Mouse (Mus musculus) heart, embryonic 13.5 days (tissue): ENCODE results near the gene Slbp. TPM values are rescaled to one million over a fixed set of nuclear protein-coding genes. Genes with fewer than 3 reads are reported as not detected.

Experiments
- ATAC-seq: fragments of 200-750 bp; cut with Nextera tagmentation; 2 replicates; pipeline ENCODE4 v1.8.0; 2017; ENCODE audit warnings: moderate TSS enrichment; ENCODE audit not compliant: insufficient number of reproducible peaks, low FRiP score, low TSS enrichment; ENCODE audit errors: extremely low read depth
- H3K27ac ChIP-seq: fragments of 300-500 bp; sonication (generic); replicated peaks from 2 replicates; pipeline ENCODE4 v1.5.1; 2015; ENCODE audit warnings: moderate library complexity, mild to moderate bottlenecking, inconsistent platforms
- H3K27me3 ChIP-seq: fragments of 300-500 bp; sonication (generic); replicated peaks from 2 replicates; pipeline ENCODE4 v1.6.1; 2015; ENCODE audit warnings: mild to moderate bottlenecking, inconsistent platforms
- H3K36me3 ChIP-seq: fragments of 300-500 bp; sonication (generic); 2 replicates; pipeline ENCODE4 v1.6.1; 2015; ENCODE audit warnings: mild to moderate bottlenecking, inconsistent platforms
- H3K4me1 ChIP-seq: fragments of 300-500 bp; sonication (generic); 2 replicates; pipeline ENCODE4 v1.6.1; 2015; ENCODE audit warnings: inconsistent platforms
- H3K4me2 ChIP-seq: fragments of 300-500 bp; sonication (generic); 2 replicates; pipeline ENCODE4 v1.6.1; 2015; ENCODE audit warnings: inconsistent platforms, mild to moderate bottlenecking, moderate library complexity
- H3K4me3 ChIP-seq: fragments of 300-500 bp; sonication (generic); 2 replicates; pipeline ENCODE4 v1.5.1; 2015; ENCODE audit warnings: moderate library complexity, mild to moderate bottlenecking, inconsistent platforms
- H3K9ac ChIP-seq: fragments of 300-500 bp; sonication (generic); 2 replicates; pipeline ENCODE4 v1.6.1; 2015; ENCODE audit warnings: inconsistent platforms, mild to moderate bottlenecking, moderate library complexity
- H3K9me3 ChIP-seq: fragments of 300-500 bp; sonication (generic); 2 replicates; pipeline ENCODE4 v1.6.1; 2016; ENCODE audit warnings: inconsistent platforms
- WGBS: fragments of 180-500 bp; shearing (Covaris S2); methylation state at CpG from one replicate; pipeline ENCODE4 v1.1.7; 2015; ENCODE audit warnings: mixed read lengths; 5-methylcytosine and 5-hydroxymethylcytosine counted together
- polyA plus RNA-seq: library from polyadenylated mRNA; unstranded; fragments of >200 nt; fragmentation: Nextera tagmentation; extraction: Ambion mirVana; gene quantifications from 2 replicates; pipeline ENCODE4 v1.2.1, GENCODE M21; 2015

Slbp gene
- polyA plus RNA-seq, 1 experiment from 2014 or later: 114 TPM

- Histone ChIP-seq H3K9me3 (no peaks in the 10 kb centered on the region), H3K4me1 (peaks cover 50% of the 10 kb centered on the region), H3K27me3 (peaks cover 20% of the 10 kb centered on the region), H3K4me3 (no peak overlapping the region), H3K27ac (peak overlapping the region; percentile 58), H3K36me3 (no peaks in the 10 kb centered on the region), H3K4me2 (no peak overlapping the region), H3K9ac (peak overlapping the region; percentile 8; the same call in 1 of the 2 replicates)
- no peak for ATAC-seq
- WGBS: 76% methylated on average over 11 of the region's 11 CpGs
Observed at GRCm38 (mm10) chr5:33689852-33690645, 37.7 kb upstream of the Slbp start.

GRCm38 (mm10) chr5:33689221-33689844 is 37.0 kb upstream of the Slbp start:
- Histone ChIP-seq H3K4me1 (peaks cover 46% of the 10 kb centered on the region), H3K27ac (peak overlapping the region; percentile 58), H3K27me3 (peaks cover 15% of the 10 kb centered on the region), H3K36me3 (no peaks in the 10 kb centered on the region), H3K4me3 (no peak overlapping the region), H3K4me2 (no peak overlapping the region), H3K9ac (0 out of 2 replicates have a peak overlapping the region, but pooled peaks have one; percentile 48), H3K9me3 (no peaks in the 10 kb centered on the region)
- ATAC-seq: no peak
- 67% methylated on average over 20 of the region's 20 CpGs for WGBS

DNA sequence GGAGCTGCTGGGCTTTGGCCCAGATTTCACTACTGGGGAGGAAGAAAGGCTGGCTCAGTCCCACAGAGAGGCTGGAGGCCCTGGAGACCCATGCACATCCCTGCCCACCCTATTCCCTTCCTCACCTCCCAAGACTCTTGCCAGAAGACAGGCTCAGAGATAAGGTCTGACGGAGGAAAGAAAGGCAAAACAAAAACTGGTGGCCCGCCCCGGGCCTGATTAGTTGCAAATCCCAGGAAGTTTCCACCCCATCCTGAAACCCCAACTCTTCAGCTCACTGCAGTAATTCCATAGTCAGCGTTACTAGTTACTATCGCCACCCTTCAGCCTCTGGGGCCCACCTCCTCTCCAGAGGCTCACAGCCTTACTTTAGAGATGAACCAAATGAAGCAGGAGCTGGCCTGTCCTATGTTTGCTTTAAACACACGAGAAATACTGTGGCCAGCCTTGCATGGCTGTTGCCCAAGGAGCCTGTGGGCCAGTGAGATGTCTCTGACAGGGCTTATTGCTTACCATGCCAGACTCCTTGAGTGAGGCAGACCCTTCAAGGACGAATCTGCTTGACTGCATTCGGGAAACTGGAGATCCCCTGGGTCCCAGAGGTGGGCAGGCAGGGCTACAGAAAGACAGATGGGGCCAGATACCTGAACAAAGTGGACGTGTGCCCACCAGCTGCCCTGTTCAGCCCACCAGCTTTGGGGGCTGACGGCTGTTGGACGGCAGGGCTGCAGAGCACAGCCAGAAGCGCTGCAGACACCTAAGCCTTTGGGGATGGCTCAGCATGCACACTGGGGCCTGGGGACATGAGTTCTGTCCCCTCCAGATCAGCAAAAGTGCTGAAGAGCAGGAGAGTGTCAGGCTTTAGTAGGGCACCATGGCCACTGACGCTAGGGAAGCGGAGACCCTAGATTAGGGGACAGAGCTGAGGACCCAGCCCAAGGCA is 36.2 kb upstream of the Slbp start:
- 0 out of 2 replicates have a peak overlapping the region, but pooled peaks have one; percentile 48 for H3K9ac ChIP-seq

DNA sequence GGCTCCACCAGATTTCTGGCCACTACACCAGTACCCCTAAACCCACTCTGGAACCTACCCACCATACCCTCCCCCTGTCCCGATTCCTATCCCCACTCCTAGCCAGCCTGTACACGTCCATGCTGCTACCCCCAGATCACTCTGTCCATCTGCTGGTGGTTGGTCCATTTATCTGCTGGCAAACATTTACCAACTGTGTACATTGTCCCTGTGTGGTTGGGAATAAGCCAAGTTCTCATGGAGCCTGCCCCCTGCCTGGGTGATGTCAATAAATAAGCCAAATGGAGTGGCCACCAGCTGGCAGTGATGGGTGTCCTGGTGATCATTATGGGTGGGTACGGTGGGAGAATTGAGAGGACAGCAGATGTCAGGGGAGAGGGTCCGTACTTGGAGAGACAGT is 34.8 kb upstream of the Slbp start:
- Histone ChIP-seq H3K4me3 (no peak overlapping the region), H3K27ac (no peak overlapping the region), H3K4me1 (peaks cover 33% of the 10 kb centered on the region), H3K36me3 (no peaks in the 10 kb centered on the region), H3K9ac (no peak overlapping the region), H3K4me2 (no peak overlapping the region), H3K9me3 (no peaks in the 10 kb centered on the region), H3K27me3 (0 out of 2 replicates have a peak, but pooled peaks cover 3% of the 10 kb centered on the region)
- WGBS: 86% methylated on average over 4 of the region's 4 CpGs
- no peak for ATAC-seq

More for the DNA sequence above, 36.2 kb upstream of the Slbp start:
- Histone ChIP-seq H3K36me3 (no peaks in the 10 kb centered on the region), H3K9me3 (no peaks in the 10 kb centered on the region), H3K4me1 (peaks cover 46% of the 10 kb centered on the region), H3K4me2 (no peak overlapping the region), H3K4me3 (no peak overlapping the region), H3K27ac (peak overlapping the region; percentile 58; the same call in 1 of the 2 replicates), H3K27me3 (0 out of 2 replicates have a peak, but pooled peaks cover 7% of the 10 kb centered on the region)
- 56% methylated on average over 14 of the region's 14 CpGs for WGBS
- no peak for ATAC-seq

DNA sequence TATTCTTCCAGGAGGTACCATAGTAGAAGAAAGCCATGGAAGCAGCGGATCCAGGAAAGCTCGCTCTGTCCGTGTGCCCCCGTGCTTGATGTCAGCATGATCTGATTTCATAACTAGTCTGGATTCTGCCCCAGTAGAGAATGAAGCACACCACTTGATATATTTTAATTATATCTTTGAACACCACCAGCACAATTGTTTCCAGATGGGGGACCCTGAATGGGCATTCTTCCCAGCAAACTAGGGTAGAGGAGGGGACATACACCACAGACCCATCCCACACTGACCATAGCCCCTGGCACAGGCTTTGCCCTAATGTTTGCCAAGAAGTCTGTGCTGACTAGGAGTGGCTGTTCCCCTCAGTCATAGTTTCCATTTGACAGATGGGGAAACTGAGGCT is 32.6 kb upstream of the Slbp start:
- Histone ChIP-seq H3K4me1 (peaks cover 35% of the 10 kb centered on the region), H3K36me3 (no peaks in the 10 kb centered on the region), H3K27ac (no peak overlapping the region), H3K9ac (no peak overlapping the region), H3K4me3 (no peak overlapping the region), H3K9me3 (no peaks in the 10 kb centered on the region), H3K4me2 (no peak overlapping the region), H3K27me3 (no peaks in the 10 kb centered on the region)
- WGBS: 85% methylated on average over 4 of the region's 4 CpGs
- no peak for ATAC-seq

- H3K9me3 ChIP-seq: no peaks in the 10 kb centered on the region
- 39% methylated on average over 7 of the region's 7 CpGs for WGBS
- no peaks in the 10 kb centered on the region for H3K36me3 ChIP-seq
- no peak overlapping the region for H3K4me3 ChIP-seq
- H3K4me2 ChIP-seq: no peak overlapping the region
- H3K27ac ChIP-seq: no peak overlapping the region
- peaks cover 26% of the 10 kb centered on the region for H3K4me1 ChIP-seq
- ATAC-seq: no peak
- no peak overlapping the region for H3K9ac ChIP-seq
- H3K27me3 ChIP-seq: no peaks in the 10 kb centered on the region
Observed at GRCm38 (mm10) chr5:33683897-33684652, 31.7 kb upstream of the Slbp start.

- no peaks in the 10 kb centered on the region for H3K27me3 ChIP-seq
- no peak overlapping the region for H3K4me2 ChIP-seq
- 77% methylated on average over 4 of the region's 4 CpGs for WGBS
- H3K4me3 ChIP-seq: no peak overlapping the region
- no peak overlapping the region for H3K27ac ChIP-seq
- no peak overlapping the region for H3K9ac ChIP-seq
- no peaks in the 10 kb centered on the region for H3K36me3 ChIP-seq
- no peaks in the 10 kb centered on the region for H3K9me3 ChIP-seq
- H3K4me1 ChIP-seq: peaks cover 15% of the 10 kb centered on the region
- ATAC-seq: no peak
Observed at GRCm38 (mm10) chr5:33682963-33683362, 30.6 kb upstream of the Slbp start.

DNA sequence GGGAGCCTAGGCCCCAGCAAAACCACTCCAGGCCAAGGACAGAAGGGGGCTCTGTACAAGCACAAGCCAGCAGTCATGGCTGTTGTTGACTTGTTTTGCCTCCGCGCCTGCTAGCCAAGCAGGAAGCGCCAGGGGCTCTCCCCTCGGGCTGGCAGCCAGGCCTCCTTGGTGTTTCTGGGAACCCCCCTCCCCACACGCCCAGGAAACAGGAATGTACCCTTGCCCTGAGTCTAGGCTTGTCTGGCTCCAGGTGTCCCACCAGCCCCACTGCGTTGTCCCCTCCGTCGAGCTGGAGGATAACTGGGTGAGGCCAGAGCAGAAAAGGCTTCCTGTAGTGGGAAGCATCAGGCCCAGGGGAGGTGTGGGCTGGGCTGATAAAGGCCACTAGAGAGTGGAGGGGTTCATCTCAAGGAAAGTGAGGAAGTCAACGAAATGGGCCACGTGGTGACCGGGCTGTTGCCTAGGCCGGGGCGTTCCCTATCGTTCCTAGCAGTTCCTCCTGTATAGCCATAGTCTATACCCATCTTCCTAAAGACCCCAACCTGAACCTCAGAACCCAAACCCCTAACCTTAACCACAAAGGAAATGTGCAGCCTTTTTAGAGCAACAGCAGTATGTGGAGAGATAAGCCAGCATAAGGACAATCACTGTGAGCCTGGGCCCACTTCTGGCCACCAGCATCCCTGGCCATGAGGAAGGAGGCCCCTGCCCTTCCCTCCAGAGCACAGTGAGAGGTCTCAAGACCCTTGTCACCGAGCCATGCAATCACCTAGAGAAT is 29.4 kb upstream of the Slbp start:
- no peaks in the 10 kb centered on the region for H3K27me3 ChIP-seq
- H3K9ac ChIP-seq: no peak overlapping the region
- no peak overlapping the region for H3K4me3 ChIP-seq
- no peak for ATAC-seq
- no peaks in the 10 kb centered on the region for H3K9me3 ChIP-seq
- WGBS: 63% methylated on average over 15 of the region's 15 CpGs
- peaks cover 14% of the 10 kb centered on the region for H3K4me1 ChIP-seq
- H3K4me2 ChIP-seq: no peak overlapping the region
- no peak overlapping the region for H3K27ac ChIP-seq
- no peaks in the 10 kb centered on the region for H3K36me3 ChIP-seq

DNA sequence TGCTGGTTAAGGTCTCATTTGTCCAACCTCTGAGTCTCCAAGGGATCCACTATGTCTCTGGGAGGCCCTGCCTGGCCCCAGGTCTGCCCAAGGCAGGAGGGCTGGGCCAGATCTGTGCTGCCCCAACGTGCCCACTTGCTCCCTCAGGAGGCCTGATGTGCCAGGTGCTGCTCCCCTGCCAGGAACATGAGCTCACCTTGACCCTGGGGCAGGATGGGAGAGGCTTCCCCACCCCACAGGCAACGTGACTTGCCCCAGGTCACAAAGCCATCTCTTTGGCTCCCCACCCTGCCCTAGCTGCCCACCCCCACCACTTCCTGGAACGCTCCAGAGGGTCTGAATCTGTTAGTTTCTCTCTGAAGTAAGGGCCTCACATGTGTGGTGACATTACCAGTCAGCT is 28.7 kb upstream of the Slbp start:
- Histone ChIP-seq H3K36me3 (no peaks in the 10 kb centered on the region), H3K27me3 (no peaks in the 10 kb centered on the region), H3K4me3 (no peak overlapping the region), H3K4me1 (peaks cover 14% of the 10 kb centered on the region), H3K9me3 (no peaks in the 10 kb centered on the region), H3K9ac (no peak overlapping the region), H3K27ac (no peak overlapping the region), H3K4me2 (no peak overlapping the region)
- no peak for ATAC-seq
- WGBS: 56% methylated on average over 3 of the region's 3 CpGs

DNA sequence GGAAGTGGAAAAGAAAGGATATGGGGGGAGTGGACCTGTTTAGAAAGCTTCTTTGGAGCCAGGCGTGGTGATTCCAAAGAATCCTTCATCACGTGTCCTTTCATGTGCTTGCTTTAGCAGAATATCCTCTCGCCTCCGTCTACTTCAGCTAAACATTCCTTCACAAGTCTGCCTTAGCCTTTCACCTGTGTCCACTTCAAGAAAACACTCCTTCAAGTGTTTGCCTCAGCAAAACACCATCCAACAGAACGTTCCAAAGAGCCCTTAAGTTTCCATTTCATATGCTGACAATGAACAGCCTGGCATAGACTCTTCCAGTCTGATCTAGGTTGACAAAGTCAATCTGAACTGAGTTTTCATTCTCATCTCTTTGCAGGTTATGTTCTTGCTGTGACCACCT is 25.9 kb upstream of the Slbp start:
- Histone ChIP-seq H3K4me2 (no peak overlapping the region), H3K9me3 (no peaks in the 10 kb centered on the region), H3K27me3 (no peaks in the 10 kb centered on the region), H3K4me1 (peaks cover 18% of the 10 kb centered on the region), H3K36me3 (peaks cover 2% of the 10 kb centered on the region), H3K27ac (no peak overlapping the region), H3K4me3 (no peak overlapping the region), H3K9ac (no peak overlapping the region)
- no peak for ATAC-seq
- 76% methylated on average over 5 of the region's 5 CpGs for WGBS
